Mouse (Mus musculus) spleen, postnatal 10 days (tissue): ENCODE data around the gene Egfem1.

Source experiments
- DNase-seq, 2 experiments: peaks; one replicate each; pipeline ENCODE4 v3.0.0; 2021 to 2022; ENCODE audit warnings: low spot score in 2 of 2

Egfem1 gene

GRCm38 (mm10) chr3:29135176-29136064 is 53.6 kb downstream of the Egfem1 start:
- DNase-seq = no peak

- no peak for DNase-seq
Measured at GRCm38 (mm10) chr3:29136065-29136955, 54.5 kb downstream of the Egfem1 start.

GRCm38 (mm10) chr3:29168401-29168800 is 86.6 kb downstream of the Egfem1 start:
- no peak for DNase-seq

GRCm38 (mm10) chr3:29169003-29169402 is 87.2 kb downstream of the Egfem1 start:
- DNase-seq = no peak

GRCm38 (mm10) chr3:29176991-29177390 is 95.2 kb downstream of the Egfem1 start:
- no peak for DNase-seq

- DNase-seq = no peak
Measured at GRCm38 (mm10) chr3:29182988-29183387, 101.2 kb downstream of the Egfem1 start.

- DNase-seq = no peak
Measured at GRCm38 (mm10) chr3:29183615-29184198, 101.9 kb downstream of the Egfem1 start.

- no peak for DNase-seq
Measured at GRCm38 (mm10) chr3:29184486-29185241, 102.8 kb downstream of the Egfem1 start.

GRCm38 (mm10) chr3:29190263-29190662 is 108.4 kb downstream of the Egfem1 start:
- no peak for DNase-seq

GRCm38 (mm10) chr3:29197727-29198512 is 116.1 kb downstream of the Egfem1 start:
- DNase-seq = no peak

- DNase-seq = no peak
Measured at GRCm38 (mm10) chr3:29200601-29201000, 118.8 kb downstream of the Egfem1 start.

- no peak for DNase-seq
Measured at GRCm38 (mm10) chr3:29202536-29202935, 120.7 kb downstream of the Egfem1 start.

GRCm38 (mm10) chr3:29222414-29222813 is 140.6 kb downstream of the Egfem1 start:
- no peak for DNase-seq

- no peak for DNase-seq
Measured at GRCm38 (mm10) chr3:29229712-29230111, 147.9 kb downstream of the Egfem1 start.

- no peak for DNase-seq
Measured at GRCm38 (mm10) chr3:29235477-29235876, 153.7 kb downstream of the Egfem1 start.

GRCm38 (mm10) chr3:29236517-29236916 is 154.7 kb downstream of the Egfem1 start:
- no peak for DNase-seq

GRCm38 (mm10) chr3:29243600-29243999 is 161.8 kb downstream of the Egfem1 start:
- DNase-seq = no peak

- DNase-seq = no peak
Measured at GRCm38 (mm10) chr3:29291633-29292032, 209.8 kb downstream of the Egfem1 start.

- DNase-seq = no peak
Measured at GRCm38 (mm10) chr3:29292251-29292650, 210.4 kb downstream of the Egfem1 start.

GRCm38 (mm10) chr3:29293230-29293629 is 211.4 kb downstream of the Egfem1 start:
- no peak for DNase-seq
